Mouse (Mus musculus): Measurements from ENCODE around the gene Cdk20. TPM values are rescaled to one million over a fixed set of nuclear protein-coding genes. Genes with fewer than 3 reads are reported as not detected.
A peak's percentile ranks its signal among the peaks of the same experiment; 100 is the strongest.

Cdk20 gene
- 23.7 and 26.9 TPM in 2 replicates for polyA plus RNA-seq (2012; rRNA removed)

GRCm38 (mm10) chr13:64432017-64432995 is at the start of gene Cdk20:
Cdk20 (plus strand) TSS chr13:64432314.
- peak; percentile 99 for DNase-seq (ENCODE audit: low read depth)
- TF ChIP-seq CTCF (IDR thresholded peaks at IDR 0.05; ENCODE audit: borderline replicate concordance, extremely low read depth, insufficient read depth, insufficient read length), result peak; percentile 77
- TF ChIP-seq POLR2A (IDR thresholded peaks at IDR 0.05; ENCODE audit: borderline replicate concordance, extremely low read depth, insufficient read depth, insufficient read length, poor library complexity, severe bottlenecking), result peak; percentile 40; the same call in 1 of the 2 replicates

DNA sequence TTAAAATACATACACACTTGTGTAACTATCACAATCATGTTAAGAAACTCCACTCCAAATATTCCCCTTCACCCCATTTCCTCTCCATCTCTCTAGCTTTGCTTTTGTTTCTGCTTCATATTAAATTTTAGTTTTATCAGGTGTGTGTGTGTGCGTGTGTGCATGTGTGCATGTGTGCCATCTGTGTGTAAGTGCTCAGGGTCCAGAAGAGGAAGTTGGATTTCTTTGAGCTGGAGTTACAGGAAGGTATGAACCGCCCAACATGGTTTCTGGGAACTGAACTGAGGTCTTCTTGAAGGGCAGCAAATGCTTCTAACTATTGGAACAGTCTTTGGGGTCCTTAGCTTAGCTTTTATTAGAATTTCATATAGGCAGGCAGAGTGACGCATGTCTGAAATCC is 47.2 kb upstream of the Cdk20 start:
- no peak for DNase-seq (ENCODE audit: low read depth)
- TF ChIP-seq CTCF (IDR thresholded peaks at IDR 0.05; ENCODE audit: borderline replicate concordance, extremely low read depth, insufficient read depth, insufficient read length) (no peak), POLR2A (IDR thresholded peaks at IDR 0.05; ENCODE audit: borderline replicate concordance, extremely low read depth, insufficient read depth, insufficient read length, poor library complexity, severe bottlenecking) (no peak)

- no peak for DNase-seq (ENCODE audit: low read depth)
- TF ChIP-seq POLR2A (IDR thresholded peaks at IDR 0.05; ENCODE audit: borderline replicate concordance, extremely low read depth, insufficient read depth, insufficient read length, poor library complexity, severe bottlenecking) (no peak), CTCF (IDR thresholded peaks at IDR 0.05; ENCODE audit: borderline replicate concordance, extremely low read depth, insufficient read depth, insufficient read length) (no peak)
Observed at GRCm38 (mm10) chr13:64386048-64386447, 46.1 kb upstream of the Cdk20 start.

GRCm38 (mm10) chr13:64388415-64388814 is 43.7 kb upstream of the Cdk20 start:
- no peak for TF ChIP-seq POLR2A (IDR thresholded peaks at IDR 0.05; ENCODE audit: borderline replicate concordance, extremely low read depth, insufficient read depth, insufficient read length, poor library complexity, severe bottlenecking)
- no peak for TF ChIP-seq CTCF (IDR thresholded peaks at IDR 0.05; ENCODE audit: borderline replicate concordance, extremely low read depth, insufficient read depth, insufficient read length)
- DNase-seq (ENCODE audit: low read depth), result no peak

DNA sequence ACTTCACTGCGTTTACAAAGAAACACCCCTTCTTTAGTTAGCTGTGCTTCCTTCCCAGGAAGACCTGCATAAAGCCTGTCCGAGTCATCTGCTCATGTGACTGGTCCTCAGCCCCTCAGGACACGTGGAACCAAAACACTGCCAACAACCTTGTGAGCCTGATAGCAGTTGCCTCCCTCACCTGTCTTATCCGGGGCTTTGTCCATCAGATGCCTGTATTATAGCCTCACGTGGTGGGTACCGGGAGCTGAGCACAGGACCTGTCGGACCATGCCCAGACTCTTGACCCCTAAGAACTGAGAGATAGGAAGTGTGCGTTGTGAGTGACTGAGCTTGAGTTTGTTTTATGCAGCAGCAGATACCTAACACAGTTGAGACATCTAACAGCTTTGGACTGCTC is 35.1 kb upstream of the Cdk20 start:
- no peak for DNase-seq (ENCODE audit: low read depth)
- TF ChIP-seq POLR2A (IDR thresholded peaks at IDR 0.05; ENCODE audit: borderline replicate concordance, extremely low read depth, insufficient read depth, insufficient read length, poor library complexity, severe bottlenecking) (no peak), CTCF (IDR thresholded peaks at IDR 0.05; ENCODE audit: borderline replicate concordance, extremely low read depth, insufficient read depth, insufficient read length) (no peak)

GRCm38 (mm10) chr13:64398065-64398464 is 34.0 kb upstream of the Cdk20 start:
- no peak for DNase-seq (ENCODE audit: low read depth)
- TF ChIP-seq CTCF (IDR thresholded peaks at IDR 0.05; ENCODE audit: borderline replicate concordance, extremely low read depth, insufficient read depth, insufficient read length) (no peak), POLR2A (IDR thresholded peaks at IDR 0.05; ENCODE audit: borderline replicate concordance, extremely low read depth, insufficient read depth, insufficient read length, poor library complexity, severe bottlenecking) (no peak)

- no peak for TF ChIP-seq CTCF (IDR thresholded peaks at IDR 0.05; ENCODE audit: borderline replicate concordance, extremely low read depth, insufficient read depth, insufficient read length)
- TF ChIP-seq POLR2A (IDR thresholded peaks at IDR 0.05; ENCODE audit: borderline replicate concordance, extremely low read depth, insufficient read depth, insufficient read length, poor library complexity, severe bottlenecking), result no peak
- no peak for DNase-seq (ENCODE audit: low read depth)
Observed at GRCm38 (mm10) chr13:64399906-64400305, 32.2 kb upstream of the Cdk20 start.

DNA sequence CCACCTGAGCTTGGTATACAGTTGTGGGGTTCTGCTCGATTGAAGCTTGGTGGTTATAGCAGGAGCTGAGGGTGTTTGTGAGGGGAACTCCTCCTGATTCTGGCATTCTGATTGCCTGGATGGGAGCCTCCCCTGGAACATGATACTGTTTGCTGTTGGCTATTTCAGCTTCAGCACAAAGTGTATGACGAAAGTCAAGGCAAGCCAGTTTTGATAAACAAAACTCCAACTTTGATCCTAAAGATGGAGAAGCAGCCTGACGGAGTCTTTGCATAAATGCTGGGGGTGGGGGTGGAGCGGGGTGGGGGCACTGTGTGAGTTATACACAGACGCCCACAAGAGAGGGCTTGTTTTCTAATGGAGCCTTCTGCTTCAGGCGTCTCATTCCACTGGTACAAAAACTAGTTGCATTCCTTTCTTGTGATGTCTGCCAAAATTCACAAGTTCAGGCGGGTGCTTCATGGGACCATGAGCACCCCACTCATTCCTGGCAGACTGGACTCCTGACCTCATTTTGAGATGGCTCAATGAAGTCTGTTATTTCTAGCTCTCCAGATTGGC is 31.2 kb upstream of the Cdk20 start:
- TF ChIP-seq CTCF (IDR thresholded peaks at IDR 0.05; ENCODE audit: borderline replicate concordance, extremely low read depth, insufficient read depth, insufficient read length) (no peak), POLR2A (IDR thresholded peaks at IDR 0.05; ENCODE audit: borderline replicate concordance, extremely low read depth, insufficient read depth, insufficient read length, poor library complexity, severe bottlenecking) (no peak)
- peak; percentile 43 for DNase-seq (ENCODE audit: low read depth)

DNA sequence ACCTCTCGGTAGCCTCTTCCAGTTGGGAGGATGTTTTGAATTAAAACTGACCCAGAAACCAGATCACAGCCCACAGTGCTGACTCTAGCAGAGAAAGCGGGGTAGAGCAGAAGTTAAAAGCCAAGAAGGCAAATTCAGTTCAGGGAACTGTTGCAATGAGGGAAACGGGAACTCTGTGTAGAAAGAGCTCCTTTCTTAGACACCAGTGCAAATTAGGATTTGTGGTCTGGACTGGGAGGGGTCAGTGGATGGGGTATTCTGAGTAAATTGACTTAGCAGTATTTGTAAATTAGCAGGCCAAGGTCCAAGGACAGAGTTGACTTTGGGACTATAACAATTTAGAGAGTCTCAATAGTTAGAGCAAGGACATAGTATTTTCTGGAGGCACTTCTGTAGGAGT is 30.1 kb upstream of the Cdk20 start:
- TF ChIP-seq CTCF (IDR thresholded peaks at IDR 0.05; ENCODE audit: borderline replicate concordance, extremely low read depth, insufficient read depth, insufficient read length), result no peak
- DNase-seq (ENCODE audit: low read depth), result no peak

DNA sequence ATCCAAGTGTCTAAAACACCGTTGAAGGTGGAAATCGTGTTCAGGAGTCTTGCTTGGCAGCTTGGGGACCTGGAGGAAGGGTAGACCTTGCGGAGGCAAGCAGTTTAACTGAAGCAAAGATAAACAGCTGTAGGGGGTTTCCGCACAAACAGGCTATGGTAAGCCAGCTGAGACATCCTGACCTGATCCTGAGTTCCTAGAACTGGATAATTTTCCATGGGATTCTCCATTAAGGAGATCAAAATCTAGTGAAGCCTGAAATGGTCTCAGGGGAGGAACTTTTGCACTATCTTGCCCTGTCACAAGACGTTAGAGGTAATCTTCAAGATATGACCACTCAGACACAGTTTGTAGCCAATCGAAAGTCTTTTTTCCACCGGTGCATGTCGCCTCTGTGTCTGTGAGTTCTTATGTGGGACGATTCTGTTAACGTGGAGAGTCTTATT is 29.6 kb upstream of the Cdk20 start:
- TF ChIP-seq CTCF (IDR thresholded peaks at IDR 0.05; ENCODE audit: borderline replicate concordance, extremely low read depth, insufficient read depth, insufficient read length) (no peak), POLR2A (IDR thresholded peaks at IDR 0.05; ENCODE audit: borderline replicate concordance, extremely low read depth, insufficient read depth, insufficient read length, poor library complexity, severe bottlenecking) (no peak)
- DNase-seq (ENCODE audit: low read depth), result no peak

GRCm38 (mm10) chr13:64402951-64403460 is 29.1 kb upstream of the Cdk20 start:
- no peak for TF ChIP-seq POLR2A (IDR thresholded peaks at IDR 0.05; ENCODE audit: borderline replicate concordance, extremely low read depth, insufficient read depth, insufficient read length, poor library complexity, severe bottlenecking)
- no peak for TF ChIP-seq CTCF (IDR thresholded peaks at IDR 0.05; ENCODE audit: borderline replicate concordance, extremely low read depth, insufficient read depth, insufficient read length)
- no peak for DNase-seq (ENCODE audit: low read depth)
